ENCODE assay signal across 10 mouse cellular contexts in genomic region chr2:91254725-91255380, GRCm38 (mm10). TPM values are rescaled to one million over a fixed set of nuclear protein-coding genes. Genes with fewer than 3 reads are reported as not detected.
DNase-seq lines count a peak whose midpoint lies in the region; ATAC-seq and TF ChIP-seq lines count a peak whose summit lies in the region.
"Had no signal": no experiment of that assay in that cellular context is flagged by ENCODE, and none has a peak within 500 bp of the region (broad histone marks: within the 10 kb centered on the region; RNA-seq: fewer than 3 reads in every experiment).

No protein-coding gene starts in this region.

- H3K9ac ChIP-seq in hindbrain, embryonic 16.5 days (ENCODE audit: low read depth, low read length): no peak overlapping the region
- H3K9ac ChIP-seq in hindbrain, embryonic 15.5 days: no peak overlapping the region
- H3K9ac ChIP-seq: liver, embryonic 14.5 days had no signal

- peak overlapping the region; percentile 87 for H3K27ac ChIP-seq in cerebellum, adult 2 months (ENCODE audit: insufficient read depth, low read length)
- 0 out of 2 replicates have a peak overlapping the region, but pooled peaks have one; percentile 91 for H3K27ac ChIP-seq in hindbrain, embryonic 10.5 days
- no peak overlapping the region for H3K27ac ChIP-seq in hindbrain, embryonic 16.5 days (ENCODE audit: low read depth, low read length)
- peak overlapping the region; percentile 58; the same call in 1 of the 2 replicates for H3K27ac ChIP-seq in brown adipose tissue, adult 24 weeks (replicated peaks; ENCODE audit: low read depth, low read length)
- H3K27ac ChIP-seq in hindbrain, embryonic 15.5 days (replicated peaks): no peak overlapping the region
- H3K27ac ChIP-seq: liver, embryonic 14.5 days had no signal

- H3K36me3 ChIP-seq in hindbrain, embryonic 10.5 days: no peaks in the 10 kb centered on the region
- H3K36me3 ChIP-seq in hindbrain, embryonic 16.5 days (ENCODE audit: control insufficient read depth, insufficient read depth, low read length): no peaks in the 10 kb centered on the region
- H3K36me3 ChIP-seq in hindbrain, embryonic 15.5 days: no peaks in the 10 kb centered on the region

- DNase-seq in cerebellum, adult 2 months: no peak
- DNase-seq in cerebellum, adult 11 months: no peak
- no peak for DNase-seq in hindbrain, embryonic 10.5 days (ENCODE audit: low spot score)
- DNase-seq in urinary bladder, adult 18-20 months (ENCODE audit: low spot score in 2 of 2): no peak
- no peak for DNase-seq in spleen, postnatal 4 days (ENCODE audit: low spot score in 2 of 2)
- DNase-seq: thymus, adult 18-20 months had no signal

- peak overlapping the region; percentile 91 for H3K4me3 ChIP-seq in cerebellum, adult 2 months (replicated peaks; ENCODE audit: insufficient read depth, low read depth, low read length)
- H3K4me3 ChIP-seq in hindbrain, embryonic 10.5 days: peak overlapping the region; percentile 70; the same call in 1 of the 2 replicates
- no peak overlapping the region for H3K4me3 ChIP-seq in hindbrain, embryonic 16.5 days (ENCODE audit: low read length)
- peak overlapping the region; percentile 89; the same call in 1 of the 2 replicates for H3K4me3 ChIP-seq in brown adipose tissue, adult 24 weeks (ENCODE audit: insufficient read depth, low read depth, low read length)
- no peak overlapping the region for H3K4me3 ChIP-seq in hindbrain, embryonic 15.5 days

- TF ChIP-seq CTCF in cerebellum, adult 2 months (IDR thresholded peaks at IDR 0.05; ENCODE audit: borderline replicate concordance, insufficient read depth, low read depth, low read length): no peak

- 62% methylated on average over 8 of the region's 8 CpGs for WGBS in cerebellum, adult 2 months
- 31% methylated on average over 8 of the region's 8 CpGs for WGBS in hindbrain, embryonic 10.5 days
- 24% methylated on average over 8 of the region's 8 CpGs for WGBS in hindbrain, embryonic 16.5 days
- 30% methylated on average over 8 of the region's 8 CpGs for WGBS in hindbrain, embryonic 15.5 days

- no peaks in the 10 kb centered on the region for H3K27me3 ChIP-seq in cerebellum, adult 2 months (ENCODE audit: control insufficient read depth, insufficient read depth, low read length)
- H3K27me3 ChIP-seq in hindbrain, embryonic 10.5 days (ENCODE audit: insufficient read depth, poor library complexity, severe bottlenecking): peaks cover 50% of the 10 kb centered on the region
- H3K27me3 ChIP-seq in hindbrain, embryonic 16.5 days (replicated peaks; ENCODE audit: control insufficient read depth, insufficient read depth, low read length): peaks cover 4% of the 10 kb centered on the region; the same call in 1 of the 2 replicates
- H3K27me3 ChIP-seq in hindbrain, embryonic 15.5 days: peaks cover 23% of the 10 kb centered on the region

- TF ChIP-seq POLR2A in cerebellum, adult 2 months (IDR thresholded peaks at IDR 0.05; ENCODE audit: borderline replicate concordance, insufficient read depth, low read length): no peak

- H3K4me1 ChIP-seq in cerebellum, adult 2 months (ENCODE audit: control insufficient read depth, insufficient read depth, low read length): peaks cover 9% of the 10 kb centered on the region; the same call in 1 of the 2 replicates
- H3K4me1 ChIP-seq in hindbrain, embryonic 10.5 days (replicated peaks): peaks cover 49% of the 10 kb centered on the region
- peaks cover 20% of the 10 kb centered on the region for H3K4me1 ChIP-seq in hindbrain, embryonic 16.5 days (ENCODE audit: control insufficient read depth, insufficient read depth, low read depth, low read length)
- H3K4me1 ChIP-seq in brown adipose tissue, adult 24 weeks (ENCODE audit: control insufficient read depth, insufficient read depth, insufficient read length, low read length): no peaks in the 10 kb centered on the region
- peaks cover 29% of the 10 kb centered on the region for H3K4me1 ChIP-seq in hindbrain, embryonic 15.5 days (replicated peaks)

- no peak overlapping the region; the same call in 1 of the 2 replicates for H3K4me2 ChIP-seq in hindbrain, embryonic 16.5 days (ENCODE audit: low read length)
- H3K4me2 ChIP-seq in hindbrain, embryonic 15.5 days: peak overlapping the region; percentile 89

- no peak for ATAC-seq in hindbrain, embryonic 16.5 days
- no peak for ATAC-seq in hindbrain, embryonic 15.5 days (ENCODE audit: low FRiP score, low read depth)

- no peaks in the 10 kb centered on the region for H3K9me3 ChIP-seq in hindbrain, embryonic 10.5 days
- H3K9me3 ChIP-seq in hindbrain, embryonic 16.5 days (ENCODE audit: control insufficient read depth, low read length): no peaks in the 10 kb centered on the region
- H3K9me3 ChIP-seq in hindbrain, embryonic 15.5 days: no peaks in the 10 kb centered on the region

RNA-seq across cellular contexts. Expression of gene Pacsin3, which starts 0.9 kb away (rescaled TPM):
- 153 and 159 TPM in 2 replicates for polyA plus RNA-seq in cerebellum, adult 2 months (2012; rRNA removed)
- 30.0 and 38.5 TPM in 2 replicates for polyA plus RNA-seq in hindbrain, embryonic 10.5 days (2016; fragmentation: Nextera tagmentation; extraction: Ambion mirVana)
- 21.8 and 24.5 TPM in 2 replicates for polyA plus RNA-seq in hindbrain, embryonic 16.5 days (2015; fragmentation: Nextera tagmentation; extraction: Ambion mirVana)
- 9.0 and 11.7 TPM in 2 replicates for polyA plus RNA-seq in brown adipose tissue, adult 24 weeks (2012; ENCODE audit: insufficient read depth, insufficient read length, missing spikeins)
- polyA plus RNA-seq in hindbrain, embryonic 15.5 days (2015; fragmentation: Nextera tagmentation; extraction: Ambion mirVana): 17.0 and 17.7 TPM in 2 replicates

RNA-seq across cellular contexts. Expression of gene Arfgap2, which starts 9.9 kb away (rescaled TPM):
- polyA plus RNA-seq in cerebellum, adult 2 months (2012; rRNA removed): 51.9 and 54.1 TPM in 2 replicates
- 93.6 and 94.4 TPM in 2 replicates for polyA plus RNA-seq in hindbrain, embryonic 10.5 days (2016; fragmentation: Nextera tagmentation; extraction: Ambion mirVana)
- 61.2 and 67.7 TPM in 2 replicates for polyA plus RNA-seq in hindbrain, embryonic 16.5 days (2015; fragmentation: Nextera tagmentation; extraction: Ambion mirVana)
- 35.0 and 35.6 TPM in 2 replicates for polyA plus RNA-seq in brown adipose tissue, adult 24 weeks (2012; ENCODE audit: insufficient read depth, insufficient read length, missing spikeins)
- 65.1 and 65.3 TPM in 2 replicates for polyA plus RNA-seq in hindbrain, embryonic 15.5 days (2015; fragmentation: Nextera tagmentation; extraction: Ambion mirVana)

RNA-seq across cellular contexts. Expression of gene Ddb2, which starts 18.1 kb away (rescaled TPM):
- 34.5 and 41.5 TPM in 2 replicates for polyA plus RNA-seq in cerebellum, adult 2 months (2012; rRNA removed)
- polyA plus RNA-seq in hindbrain, embryonic 10.5 days (2016; fragmentation: Nextera tagmentation; extraction: Ambion mirVana): 8.3 and 10.5 TPM in 2 replicates
- polyA plus RNA-seq in hindbrain, embryonic 16.5 days (2015; fragmentation: Nextera tagmentation; extraction: Ambion mirVana): 16.1 and 17.4 TPM in 2 replicates
- 3.7 and 5.7 TPM in 2 replicates for polyA plus RNA-seq in brown adipose tissue, adult 24 weeks (2012; ENCODE audit: insufficient read depth, insufficient read length, missing spikeins)
- 16.3 and 16.6 TPM in 2 replicates for polyA plus RNA-seq in hindbrain, embryonic 15.5 days (2015; fragmentation: Nextera tagmentation; extraction: Ambion mirVana)

RNA-seq across cellular contexts. Expression of gene Acp2, which starts 52.2 kb away (rescaled TPM):
- polyA plus RNA-seq in cerebellum, adult 2 months (2012; rRNA removed): 35.9 and 37.3 TPM in 2 replicates
- 29.6 and 34.9 TPM in 2 replicates for polyA plus RNA-seq in hindbrain, embryonic 10.5 days (2016; fragmentation: Nextera tagmentation; extraction: Ambion mirVana)
- polyA plus RNA-seq in hindbrain, embryonic 16.5 days (2015; fragmentation: Nextera tagmentation; extraction: Ambion mirVana): 38.6 and 43.2 TPM in 2 replicates
- 24.6 and 27.9 TPM in 2 replicates for polyA plus RNA-seq in brown adipose tissue, adult 24 weeks (2012; ENCODE audit: insufficient read depth, insufficient read length, missing spikeins)
- polyA plus RNA-seq in hindbrain, embryonic 15.5 days (2015; fragmentation: Nextera tagmentation; extraction: Ambion mirVana): 36.2 and 37.2 TPM in 2 replicates

RNA-seq across cellular contexts. Expression of gene Nr1h3, which starts 52.2 kb away (rescaled TPM):
- polyA plus RNA-seq in cerebellum, adult 2 months (2012; rRNA removed): 18.1 and 21.2 TPM in 2 replicates
- 2.0 and 2.1 TPM in 2 replicates for polyA plus RNA-seq in hindbrain, embryonic 10.5 days (2016; fragmentation: Nextera tagmentation; extraction: Ambion mirVana)
- 2.6 and 3.1 TPM in 2 replicates for polyA plus RNA-seq in hindbrain, embryonic 16.5 days (2015; fragmentation: Nextera tagmentation; extraction: Ambion mirVana)
- polyA plus RNA-seq in brown adipose tissue, adult 24 weeks (2012; ENCODE audit: insufficient read depth, insufficient read length, missing spikeins): 45.2 and 59.1 TPM in 2 replicates
- polyA plus RNA-seq in hindbrain, embryonic 15.5 days (2015; fragmentation: Nextera tagmentation; extraction: Ambion mirVana): 2.5 and 2.6 TPM in 2 replicates

Comparison
In these comparisons a context has a peak if more than half of its experiments do, and no peak if none do; other contexts are left out.
1. H3K27ac ChIP-seq: peak in cerebellum, adult 2 months (single experiment), hindbrain, embryonic 10.5 days (single experiment) and brown adipose tissue, adult 24 weeks (single experiment); none in hindbrain, embryonic 16.5 days (single experiment) and hindbrain, embryonic 15.5 days (single experiment).
2. H3K4me3 ChIP-seq: peak in cerebellum, adult 2 months (single experiment), hindbrain, embryonic 10.5 days (single experiment) and brown adipose tissue, adult 24 weeks (single experiment); none in hindbrain, embryonic 16.5 days (single experiment) and hindbrain, embryonic 15.5 days (single experiment).